Mouse (Mus musculus) testis, postnatal 10 days (tissue): ENCODE data around the gene Mmp17.

Source experiments
- DNase-seq: peaks from one replicate; pipeline ENCODE4 v3.0.0; 2021; ENCODE audit warnings: low spot score

Mmp17 gene

GRCm38 (mm10) chr5:129583761-129584582 lies at the start of gene Mmp17:
Gene Mmp17 (plus strand): TSS chr5:129584169.
- DNase-seq: peak; percentile 91

GRCm38 (mm10) chr5:129534500-129534899 lies 49.5 kb upstream of the Mmp17 start:
- DNase-seq: no peak

GRCm38 (mm10) chr5:129535021-129535420 lies 48.9 kb upstream of the Mmp17 start:
- DNase-seq: no peak

GRCm38 (mm10) chr5:129535431-129535830 lies 48.5 kb upstream of the Mmp17 start:
- DNase-seq: no peak

GRCm38 (mm10) chr5:129538826-129539225 lies 45.1 kb upstream of the Mmp17 start:
- DNase-seq: no peak

- no peak for DNase-seq
These were observed 41.7 kb upstream of the Mmp17 start for GRCm38 (mm10) chr5:129542236-129542635.

- DNase-seq: no peak
These were observed 38.2 kb upstream of the Mmp17 start for GRCm38 (mm10) chr5:129545787-129546186.

- no peak for DNase-seq
These were observed 34.3 kb upstream of the Mmp17 start for GRCm38 (mm10) chr5:129549716-129550115.

- no peak for DNase-seq
These were observed 33.2 kb upstream of the Mmp17 start for GRCm38 (mm10) chr5:129550790-129551189.

- DNase-seq: no peak
These were observed 32.0 kb upstream of the Mmp17 start for GRCm38 (mm10) chr5:129551991-129552390.

- DNase-seq: no peak
These were observed 30.3 kb upstream of the Mmp17 start for GRCm38 (mm10) chr5:129553642-129554041.

- DNase-seq: no peak
These were observed 25.4 kb upstream of the Mmp17 start for GRCm38 (mm10) chr5:129558591-129558990.

GRCm38 (mm10) chr5:129559283-129559682 lies 24.7 kb upstream of the Mmp17 start:
- no peak for DNase-seq

GRCm38 (mm10) chr5:129562342-129562741 lies 21.6 kb upstream of the Mmp17 start:
- DNase-seq: no peak

- no peak for DNase-seq
These were observed 15.4 kb upstream of the Mmp17 start for GRCm38 (mm10) chr5:129568596-129568995.

- no peak for DNase-seq
These were observed 5.8 kb upstream of the Mmp17 start for GRCm38 (mm10) chr5:129578201-129578600.

GRCm38 (mm10) chr5:129580046-129580445 lies 3.9 kb upstream of the Mmp17 start:
- no peak for DNase-seq

- no peak for DNase-seq
These were observed 3.4 kb upstream of the Mmp17 start for GRCm38 (mm10) chr5:129580572-129580971.

- DNase-seq: no peak
These were observed 3.0 kb upstream of the Mmp17 start for GRCm38 (mm10) chr5:129581015-129581414.

- DNase-seq: no peak
These were observed 638 bp upstream of the Mmp17 start for GRCm38 (mm10) chr5:129583331-129583730.

GRCm38 (mm10) chr5:129584583-129585541 lies 893 bp downstream of the Mmp17 start:
- peak; percentile 59 for DNase-seq

- peak; percentile 91 for DNase-seq
These were observed 2.0 kb downstream of the Mmp17 start for GRCm38 (mm10) chr5:129586016-129586415.

- no peak for DNase-seq
These were observed 2.5 kb downstream of the Mmp17 start for GRCm38 (mm10) chr5:129586471-129586870.
